Mouse (Mus musculus) mature B cell (primary cell): ENCODE measurements around the gene Ccn5.

Source experiments
- in situ Hi-C: fragments of 300-500 bp; cut with MboI; formaldehyde crosslinking; loops from 2 replicates; pipeline ENCODE4 v1.14.3; 2019

Ccn5 gene

GRCm38 (mm10) chr2:163820607-163821006, at the start of gene Ccn5:
TSS of gene Ccn5 (plus strand) at chr2:163820861.
- in situ Hi-C loops: no loop called here

- in situ Hi-C loops: no loop called here
Observed at GRCm38 (mm10) chr2:163776661-163777060, 44.0 kb upstream of the Ccn5 start.

GRCm38 (mm10) chr2:163777061-163777460, 43.6 kb upstream of the Ccn5 start:
- in situ Hi-C loops: no loop called here

- in situ Hi-C loops: no loop called here
Observed at GRCm38 (mm10) chr2:163778896-163779295, 41.8 kb upstream of the Ccn5 start.

GRCm38 (mm10) chr2:163783368-163783767, 37.3 kb upstream of the Ccn5 start:
- in situ Hi-C loops: no loop called here

GRCm38 (mm10) chr2:163783901-163784300, 36.8 kb upstream of the Ccn5 start:
- in situ Hi-C loops: no loop called here

- in situ Hi-C loops: no loop called here
Observed at GRCm38 (mm10) chr2:163787086-163787485, 33.6 kb upstream of the Ccn5 start.

- in situ Hi-C loops: no loop called here
Observed at GRCm38 (mm10) chr2:163787709-163788108, 33.0 kb upstream of the Ccn5 start.

GRCm38 (mm10) chr2:163788484-163788883, 32.2 kb upstream of the Ccn5 start:
- in situ Hi-C loops: no loop called here

GRCm38 (mm10) chr2:163798411-163798810, 22.2 kb upstream of the Ccn5 start:
- in situ Hi-C loops: no loop called here

- in situ Hi-C loops: no loop called here
Observed at GRCm38 (mm10) chr2:163800832-163801231, 19.8 kb upstream of the Ccn5 start.

GRCm38 (mm10) chr2:163801406-163801805, 19.3 kb upstream of the Ccn5 start:
- in situ Hi-C loops: no loop called here

- in situ Hi-C loops: no loop called here
Observed at GRCm38 (mm10) chr2:163803838-163804237, 16.8 kb upstream of the Ccn5 start.

GRCm38 (mm10) chr2:163809166-163809565, 11.5 kb upstream of the Ccn5 start:
- in situ Hi-C loops: no loop called here

GRCm38 (mm10) chr2:163809704-163810103, 11.0 kb upstream of the Ccn5 start:
- in situ Hi-C loops: no loop called here

- in situ Hi-C loops: no loop called here
Observed at GRCm38 (mm10) chr2:163813077-163813476, 7.6 kb upstream of the Ccn5 start.

- in situ Hi-C loops: no loop called here
Observed at GRCm38 (mm10) chr2:163814739-163815465, 5.8 kb upstream of the Ccn5 start.

- in situ Hi-C loops: no loop called here
Observed at GRCm38 (mm10) chr2:163823248-163823647, 2.6 kb downstream of the Ccn5 start.

- in situ Hi-C loops: no loop called here
Observed at GRCm38 (mm10) chr2:163823771-163824170, 3.1 kb downstream of the Ccn5 start.

- in situ Hi-C loops: no loop called here
Observed at GRCm38 (mm10) chr2:163825861-163826260, 5.2 kb downstream of the Ccn5 start.

- in situ Hi-C loops: no loop called here
Observed at GRCm38 (mm10) chr2:163826494-163826893, 5.8 kb downstream of the Ccn5 start.

GRCm38 (mm10) chr2:163831163-163831562, 10.5 kb downstream of the Ccn5 start:
- in situ Hi-C loops: no loop called here

- in situ Hi-C loops: no loop called here
Observed at GRCm38 (mm10) chr2:163838043-163838442, 17.4 kb downstream of the Ccn5 start.

GRCm38 (mm10) chr2:163839519-163839918, 18.9 kb downstream of the Ccn5 start:
- in situ Hi-C loops: no loop called here
